Mouse (Mus musculus): ENCODE data around the gene Omt2a. TPM values are rescaled to one million over a fixed set of nuclear protein-coding genes. Genes with fewer than 3 reads are reported as not detected.
"Not testable (repeated sequence)": the region's sequence is repeated elsewhere in the genome, so short reads cannot be mapped to it uniquely, and the experiment has no call there.

Omt2a gene
- not detected for total RNA-seq (2022)

DNA sequence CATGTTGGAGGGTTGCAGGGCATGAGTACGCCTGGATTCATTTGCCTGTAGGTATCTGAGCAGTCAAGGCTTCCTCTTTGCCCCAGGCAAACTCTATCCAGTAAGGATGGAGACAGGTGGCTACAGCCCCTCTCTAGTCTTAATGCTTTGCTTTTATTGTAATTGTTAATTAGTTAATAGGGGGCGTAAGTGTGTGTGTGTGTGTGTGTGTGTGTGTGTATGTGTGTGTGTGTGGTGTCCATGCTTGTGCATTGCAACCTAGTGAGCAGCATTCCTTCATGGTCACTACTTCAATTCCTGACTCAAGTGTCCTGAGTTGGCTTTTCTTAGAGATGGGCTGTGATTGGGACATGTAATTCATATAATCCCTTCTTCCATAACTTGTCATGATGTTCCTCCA, at the start of gene Omt2a:
Gene Omt2a (minus strand): TSS at position 101 of the 400 bp plus-strand sequence.
- DNase-seq = no peak

DNA sequence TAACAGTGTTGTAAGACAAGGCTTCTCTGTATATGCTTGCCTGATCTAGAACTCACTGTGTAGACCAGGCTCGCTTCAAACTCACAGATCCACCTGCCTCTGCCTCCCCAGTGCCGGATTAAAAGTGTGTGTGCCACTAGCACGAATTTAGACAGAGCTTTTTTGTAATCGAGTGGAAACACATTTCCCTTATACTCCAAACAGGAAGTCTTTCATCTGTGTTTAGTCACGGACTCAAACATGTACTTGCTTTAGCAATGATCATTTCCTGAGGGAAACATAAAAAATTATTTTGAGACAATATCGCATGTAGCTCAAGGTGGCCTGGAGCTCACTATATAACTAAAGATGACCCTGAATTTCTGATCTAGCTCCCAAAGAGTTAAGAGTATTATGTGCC, 48.8 kb upstream of the Omt2a start:
- DNase-seq = no peak

DNA sequence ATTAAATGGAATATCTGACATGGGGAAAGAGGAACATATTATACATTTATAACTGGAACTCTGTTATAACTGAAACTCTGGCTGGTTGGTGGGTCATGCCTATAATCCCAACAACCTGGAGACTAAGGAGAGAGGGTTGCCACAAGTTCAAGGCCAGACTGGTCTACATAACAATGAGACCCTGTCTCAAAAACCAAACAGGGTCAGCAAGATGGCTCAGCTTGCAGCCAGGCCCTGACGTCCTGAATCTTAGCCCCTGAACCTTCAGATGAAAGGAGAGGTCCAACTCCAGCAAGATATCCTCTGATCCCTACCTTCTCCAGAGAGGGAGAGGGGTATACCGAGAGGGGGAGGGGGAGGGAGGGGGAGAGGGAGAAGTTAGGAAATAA, 45.9 kb upstream of the Omt2a start:
- no peak for DNase-seq

GRCm38 (mm10) chr9:78359750-78360483, 45.3 kb upstream of the Omt2a start:
- DNase-seq = no peak

- DNase-seq = peak; percentile 34
These were observed 43.5 kb upstream of the Omt2a start for GRCm38 (mm10) chr9:78358053-78358452.

GRCm38 (mm10) chr9:78355611-78356010, 41.0 kb upstream of the Omt2a start, which contains the start of gene Gsta2:
Gene Gsta2, minus strand, starts transcription at chr9:78355788.
- DNase-seq = no peak

DNA sequence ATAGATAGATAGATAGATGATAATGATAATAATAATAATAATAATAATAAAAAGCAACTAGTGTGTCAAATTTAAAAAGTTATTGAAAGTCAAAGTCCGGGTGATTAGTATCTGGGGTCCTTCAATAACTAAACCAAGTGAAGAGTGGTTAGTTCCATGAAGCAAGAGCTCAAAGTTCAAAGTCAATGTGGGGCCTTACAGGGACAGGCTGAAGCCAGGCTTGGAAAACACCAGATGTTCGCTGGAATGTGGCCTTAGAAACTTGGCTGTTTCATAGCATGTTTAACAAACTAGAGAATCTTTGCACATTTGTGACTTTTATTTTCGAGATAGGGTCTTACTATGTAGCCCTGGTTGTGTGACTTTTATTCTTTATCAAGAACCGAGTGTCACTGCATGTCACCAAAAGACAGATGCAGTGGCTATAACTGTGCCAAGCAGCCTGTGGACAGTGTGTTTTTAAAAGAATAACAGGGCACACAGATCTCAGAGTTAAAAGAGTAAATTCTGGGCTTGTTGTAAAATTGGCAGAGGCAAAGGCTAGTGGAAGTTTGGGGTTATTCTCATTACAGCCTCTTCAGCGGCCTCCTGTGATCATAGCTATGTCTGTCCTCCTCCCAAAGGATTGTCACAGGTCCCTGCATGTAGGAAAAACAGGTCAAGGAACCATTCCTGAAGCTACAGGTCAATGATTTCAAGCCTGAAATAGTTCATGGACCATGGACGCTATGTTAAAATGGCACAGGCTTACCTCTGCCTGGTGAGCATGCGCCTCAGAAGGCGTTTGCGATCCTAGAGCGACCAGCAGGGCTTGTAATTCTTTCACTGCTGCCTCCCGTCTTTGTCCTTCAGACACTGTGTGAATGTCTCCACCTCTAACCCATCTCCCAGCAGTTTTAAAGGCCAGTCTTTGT, 40.3 kb upstream of the Omt2a start:
- DNase-seq = no peak

DNA sequence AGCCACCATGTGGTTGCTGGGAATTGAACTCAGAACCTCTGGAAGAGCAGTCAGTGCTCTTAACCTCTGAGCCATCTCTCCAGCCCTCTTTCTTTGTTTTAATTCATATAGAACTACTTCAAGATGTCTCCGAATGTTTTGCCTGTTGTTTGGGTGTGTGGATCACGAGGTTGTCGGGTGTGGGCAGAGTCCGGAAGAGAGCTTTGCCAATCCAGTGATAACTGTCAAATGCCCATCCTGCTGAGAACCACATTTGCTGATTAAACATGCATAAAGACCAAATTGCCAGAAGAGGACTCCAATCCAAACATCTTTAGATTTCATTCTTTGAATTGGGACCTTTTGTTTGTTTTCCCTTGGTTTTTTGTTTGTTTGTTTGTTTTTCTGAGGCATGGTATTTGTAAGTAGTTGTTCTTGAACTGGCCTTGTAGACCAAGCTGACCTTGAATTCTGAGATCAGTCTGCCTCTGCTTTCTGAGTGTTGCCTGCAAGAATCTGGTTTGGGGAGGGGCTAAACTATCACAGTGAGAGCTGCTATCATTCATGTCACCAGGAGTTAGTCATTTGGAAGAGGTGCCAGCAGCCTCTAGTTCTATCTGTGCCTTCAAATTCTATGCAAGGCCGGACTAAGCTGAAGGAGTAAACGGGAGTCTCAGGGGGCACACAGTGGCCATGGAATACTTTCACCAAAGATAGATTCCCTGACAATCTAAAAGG, 37.1 kb upstream of the Omt2a start:
- no peak for DNase-seq

- DNase-seq = not testable (repeated sequence)
These were observed 35.4 kb upstream of the Omt2a start for GRCm38 (mm10) chr9:78350007-78350406.

DNA sequence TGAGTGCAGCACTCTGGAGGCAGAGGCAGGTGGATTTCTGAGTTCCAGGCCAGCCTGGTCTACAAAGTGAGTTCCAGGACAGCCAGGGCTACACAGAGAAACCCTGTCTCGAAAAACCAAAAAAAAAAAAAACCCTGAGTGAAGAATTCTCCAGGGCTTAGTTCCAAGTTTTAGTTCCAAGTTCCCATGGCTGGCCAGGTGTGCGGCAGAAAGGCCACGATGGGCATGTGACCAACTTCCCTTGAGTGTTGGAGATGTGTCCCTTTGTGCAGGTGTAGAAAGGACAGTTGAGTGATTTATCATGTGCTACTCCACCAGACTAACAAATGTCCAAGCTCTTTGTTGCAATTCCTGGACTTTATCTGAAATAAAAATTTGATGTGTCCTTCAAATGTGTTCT, 34.5 kb upstream of the Omt2a start:
- DNase-seq = not testable (repeated sequence)

DNA sequence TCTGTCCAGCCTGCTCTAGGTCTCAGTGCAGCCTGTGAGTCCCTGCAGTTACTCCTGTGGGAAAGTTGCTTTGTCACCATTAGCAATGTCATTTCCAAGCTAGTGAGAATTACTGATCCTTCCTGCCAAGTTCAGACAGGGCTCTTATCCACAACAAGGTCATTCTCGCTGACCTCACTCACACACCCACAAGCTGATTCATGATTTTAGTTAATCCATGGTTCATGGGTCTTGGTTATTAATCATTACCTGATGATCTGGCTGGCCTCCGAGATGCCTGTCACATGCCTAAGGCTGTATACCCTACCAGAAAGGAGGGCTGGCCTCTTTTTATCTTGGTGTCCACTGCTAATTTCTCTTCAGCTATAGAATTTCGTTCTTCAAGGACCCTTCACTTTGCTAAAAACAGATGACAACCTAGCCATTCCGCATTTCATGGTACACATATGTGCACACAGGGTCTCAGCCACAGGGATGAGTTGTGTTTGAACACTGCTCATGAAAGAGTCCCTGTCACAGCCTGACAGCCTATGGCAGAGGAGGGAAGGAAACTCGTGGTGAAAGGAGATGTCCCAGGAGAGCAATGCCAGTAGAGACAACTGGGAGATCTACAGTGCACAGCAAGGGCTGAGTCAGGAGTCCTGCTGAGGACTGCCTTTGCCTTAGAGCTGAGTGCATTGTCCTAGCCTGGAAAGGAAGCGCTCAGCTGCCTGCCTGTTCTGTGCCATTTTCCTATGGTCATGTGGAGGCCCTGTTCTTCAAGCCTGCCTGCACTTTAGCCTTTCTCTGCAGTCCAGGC, 33.8 kb upstream of the Omt2a start:
- DNase-seq = peak; percentile 62

- no peak for DNase-seq
These were observed 32.4 kb upstream of the Omt2a start for GRCm38 (mm10) chr9:78347004-78347403.

DNA sequence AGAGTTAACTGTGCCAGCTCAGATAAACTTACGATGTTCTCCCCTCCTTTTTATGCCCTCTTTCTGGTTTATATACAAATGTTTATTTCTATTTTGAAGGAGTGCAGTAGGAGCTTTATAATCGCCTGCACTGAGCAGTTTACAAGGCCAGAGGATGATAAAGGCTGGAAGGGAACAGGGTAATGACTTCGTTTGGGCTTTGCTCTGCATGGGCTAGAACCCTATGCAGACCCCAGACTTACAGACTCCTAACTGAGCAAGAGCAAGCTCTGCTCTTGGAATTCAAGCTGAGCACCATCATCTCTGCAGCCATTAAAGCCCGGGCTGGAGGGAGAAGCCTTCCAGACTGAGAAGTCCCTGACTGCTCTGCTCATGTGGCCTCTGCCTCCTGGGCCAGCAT, 30.6 kb upstream of the Omt2a start:
- DNase-seq = not testable (repeated sequence)

GRCm38 (mm10) chr9:78343055-78343454, 28.5 kb upstream of the Omt2a start:
- not testable (repeated sequence) for DNase-seq

DNA sequence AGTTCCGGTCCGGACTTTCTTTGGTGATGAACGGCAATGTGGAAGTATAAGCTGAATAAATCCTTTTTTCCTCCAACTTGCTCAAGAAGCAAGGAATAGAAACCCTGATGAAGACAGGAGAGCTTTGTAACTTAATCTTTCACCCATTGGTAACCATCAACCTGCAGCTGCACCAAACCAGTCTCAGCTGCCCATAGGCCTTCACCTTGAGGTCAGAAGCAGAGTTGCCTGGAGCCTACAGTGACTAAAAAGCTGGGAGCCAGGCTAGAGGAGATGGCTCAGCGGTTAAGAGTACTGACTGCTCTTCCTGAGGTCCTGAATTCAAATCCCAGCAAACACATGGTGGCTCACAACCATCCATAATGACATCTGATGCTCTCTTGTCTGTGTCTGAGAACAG, 27.9 kb upstream of the Omt2a start:
- not testable (repeated sequence) for DNase-seq

DNA sequence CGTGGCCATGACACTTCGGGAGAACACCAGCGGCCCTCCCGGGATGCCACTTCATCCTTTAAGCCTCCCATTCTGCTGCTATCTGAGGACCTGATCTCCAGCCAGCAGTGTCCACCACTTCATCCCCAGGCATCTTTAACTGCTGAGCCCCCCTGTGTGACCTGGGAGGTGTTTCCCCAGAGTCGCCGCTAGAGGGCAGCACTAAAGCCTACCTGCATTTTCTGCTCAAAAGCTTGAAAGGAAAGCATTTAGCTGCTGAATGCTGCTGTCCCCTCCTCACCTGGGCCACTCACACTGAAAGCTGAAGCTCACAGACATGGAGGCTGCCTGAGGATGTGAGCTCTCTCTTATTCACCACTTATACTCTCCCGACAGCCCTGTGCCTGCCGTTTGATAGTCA, 25.7 kb upstream of the Omt2a start:
- not testable (repeated sequence) for DNase-seq

DNA sequence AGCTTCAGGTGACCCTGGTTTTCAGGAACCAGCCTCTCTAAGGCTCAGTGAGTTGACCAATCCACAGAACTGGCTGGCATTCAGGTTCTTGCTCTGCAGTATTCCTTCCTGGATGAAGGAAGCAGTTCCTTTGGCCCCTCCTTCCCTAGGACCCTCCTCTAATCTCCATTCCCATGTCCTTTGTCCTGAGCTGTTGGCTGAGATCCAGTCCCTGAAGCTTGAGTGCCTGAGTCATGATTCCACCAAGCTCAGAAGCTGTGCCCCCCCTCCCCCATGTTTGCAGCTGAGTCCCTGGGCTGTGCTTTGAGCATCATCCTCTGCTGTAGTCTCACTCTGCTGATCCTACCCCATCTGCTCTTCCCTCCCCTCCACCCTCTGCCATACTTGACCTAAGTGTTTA, 22.5 kb upstream of the Omt2a start:
- not testable (repeated sequence) for DNase-seq

GRCm38 (mm10) chr9:78327289-78327688, 12.7 kb upstream of the Omt2a start, which contains the start of gene Omt2b:
Gene Omt2b, plus strand, starts transcription at chr9:78327589.
- DNase-seq = not testable (repeated sequence)

GRCm38 (mm10) chr9:78319499-78319898, 4.9 kb upstream of the Omt2a start:
- no peak for DNase-seq

GRCm38 (mm10) chr9:78308122-78308521, 6.5 kb downstream of the Omt2a start:
- not testable (repeated sequence) for DNase-seq

DNA sequence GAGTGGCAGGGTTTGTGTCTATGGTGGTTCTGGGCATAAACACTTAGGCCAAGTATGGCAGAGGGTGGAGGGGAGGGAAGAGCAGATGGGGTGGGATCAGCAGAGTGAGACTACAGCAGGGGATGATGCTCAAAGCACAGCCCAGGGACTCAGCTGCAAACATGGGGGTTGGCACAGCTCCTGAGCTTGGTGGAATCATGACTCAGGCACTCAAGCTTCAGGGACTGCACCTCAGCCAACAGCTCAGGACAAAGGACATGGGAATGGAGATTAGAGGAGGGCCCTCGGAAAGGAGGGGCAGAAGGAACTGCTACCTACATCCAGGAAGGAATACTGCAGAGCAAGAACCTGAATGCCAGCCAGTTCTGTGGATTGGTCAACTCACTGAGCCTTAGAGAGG, 15.5 kb downstream of the Omt2a start:
- DNase-seq = not testable (repeated sequence)

DNA sequence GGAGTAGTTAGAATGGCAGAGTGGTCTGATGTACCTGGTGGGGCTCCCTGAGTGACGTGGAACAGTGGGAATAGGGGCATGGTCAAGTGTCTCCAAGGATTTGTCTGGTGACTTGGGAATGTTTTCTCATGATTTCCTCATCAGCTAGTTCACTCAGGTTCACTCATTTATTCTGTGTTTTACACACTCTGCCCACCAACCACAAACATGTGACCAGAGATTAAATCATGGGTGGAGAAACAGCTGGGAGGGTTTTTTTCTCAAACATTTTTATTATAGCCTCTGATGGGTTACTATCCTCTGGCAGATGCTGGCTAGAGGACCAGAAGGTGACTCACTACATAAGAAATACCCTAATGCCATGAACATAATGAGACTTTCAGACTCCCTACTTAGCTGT, 16.4 kb downstream of the Omt2a start:
- DNase-seq = no peak
